Mouse (Mus musculus): ENCODE results near the gene Ptgdr2. TPM values are rescaled to one million over a fixed set of nuclear protein-coding genes. Genes with fewer than 3 reads are reported as not detected.

Gene Ptgdr2
- polyA plus RNA-seq (2012; rRNA removed), result 0.05 and 0.08 TPM in 2 replicates

GRCm38 (mm10) chr19:10937110-10937563 is at the start of gene Ptgdr2:
Gene Ptgdr2, plus strand, starts transcription at chr19:10937160.

GRCm38 (mm10) chr19:10895016-10895528 is 41.9 kb upstream of the Ptgdr2 start, which contains the start of gene Prpf19:
Gene Prpf19, plus strand, starts transcription at chr19:10895231.

DNA sequence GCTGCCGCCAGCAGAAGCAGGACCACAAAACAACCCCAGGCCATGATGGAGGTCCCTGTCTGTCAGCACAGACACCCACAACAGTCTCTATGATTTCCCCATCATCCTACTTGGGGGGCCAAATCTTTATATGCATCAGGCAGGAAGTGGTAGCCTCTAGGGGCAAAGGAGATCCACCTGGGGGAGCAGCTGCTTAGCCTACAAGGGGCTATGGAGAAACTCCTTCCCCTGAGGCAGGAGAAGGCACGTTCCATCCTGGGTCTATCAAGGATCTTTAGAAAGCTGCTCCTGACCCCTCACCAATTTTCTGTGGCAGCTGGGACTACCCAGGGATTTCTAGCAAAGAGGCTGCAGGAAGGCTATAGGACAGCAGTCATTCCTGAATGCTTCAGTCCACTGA is 16.4 kb upstream of the Ptgdr2 start, which contains the start of gene Zp1:
Gene Zp1 (minus strand): TSS at position 101 of the 400 bp plus-strand sequence.

DNA sequence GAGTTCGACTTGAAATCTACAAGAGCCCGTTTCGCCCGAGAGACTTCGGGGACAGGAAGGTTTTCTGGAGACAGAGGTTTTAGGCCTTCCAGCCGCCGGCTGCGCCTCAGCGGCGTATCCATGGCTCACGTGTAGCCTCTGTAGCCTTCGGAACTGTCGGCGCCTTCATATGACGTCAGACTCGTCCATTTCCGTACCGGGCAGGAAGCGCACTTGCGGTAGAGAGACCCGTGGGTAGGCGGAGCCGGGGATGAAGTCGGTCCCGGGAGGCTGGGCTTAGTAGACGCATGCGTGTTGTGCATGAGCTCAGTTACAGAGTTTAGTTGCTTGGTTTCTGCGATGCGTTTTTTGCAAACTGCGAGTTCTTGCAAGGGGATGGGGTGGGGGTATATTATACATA is 12.2 kb downstream of the Ptgdr2 start, which contains the start of gene Ccdc86:
Gene Ccdc86 (minus strand): TSS at position 155 of the 400 bp plus-strand sequence.

DNA sequence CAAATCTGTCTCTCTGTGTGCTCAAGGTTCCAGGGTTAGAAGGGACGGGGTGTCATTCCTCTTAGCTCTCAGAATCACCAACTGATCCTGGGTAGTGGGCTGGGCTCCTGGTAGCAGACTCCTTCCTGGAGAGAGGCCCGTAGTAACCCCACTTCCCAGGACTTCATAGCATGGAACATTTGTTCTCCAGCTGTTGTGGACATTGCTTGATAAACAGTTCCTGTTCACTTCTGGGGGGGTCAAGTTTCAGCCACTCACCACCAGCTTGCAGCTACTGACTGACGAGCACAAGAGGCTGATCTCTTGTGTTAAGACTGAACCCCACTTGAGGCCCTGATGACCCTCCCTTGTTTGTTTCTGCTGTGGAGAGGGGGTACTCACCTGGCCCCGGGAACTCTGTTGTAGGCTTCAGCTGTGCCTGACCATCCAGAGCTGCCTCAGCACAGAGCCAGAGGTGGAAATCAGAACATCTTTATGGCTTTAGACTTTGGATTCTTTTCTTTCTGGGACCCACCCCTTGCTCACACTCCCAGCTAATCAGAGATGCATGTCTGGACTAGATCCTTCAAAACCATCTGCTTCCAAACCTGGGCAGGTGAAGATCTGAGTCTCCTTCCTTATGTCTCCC is 37.4 kb downstream of the Ptgdr2 start, which contains the start of gene Ms4a10:
Gene Ms4a10 (minus strand): TSS at position 433 of the 628 bp plus-strand sequence.

Other genes starting within 250 kb of the Ptgdr2 start
- 5.9 and 7.1 TPM in 2 replicates for gene Vps37c, start 248.4 kb upstream of the Ptgdr2 start, polyA plus RNA-seq (2012; rRNA removed)
- gene Cd5, start 198.2 kb upstream of the Ptgdr2 start, polyA plus RNA-seq (2012; rRNA removed), result 0.08 and 0.10 TPM in 2 replicates
- gene Cd6, start 107.1 kb upstream of the Ptgdr2 start, polyA plus RNA-seq (2012; rRNA removed), result 0.04 TPM in 1 of 2 replicates, not detected in the other
- gene Slc15a3, start 97.4 kb upstream of the Ptgdr2 start, polyA plus RNA-seq (2012; rRNA removed), result 8.7 and 8.9 TPM in 2 replicates
- gene Tmem132a, start 67.2 kb upstream of the Ptgdr2 start, polyA plus RNA-seq (2012; rRNA removed), result 2.2 and 2.5 TPM in 2 replicates
- 10.9 and 11.7 TPM in 2 replicates for gene Tmem109, start 55.2 kb upstream of the Ptgdr2 start, polyA plus RNA-seq (2012; rRNA removed)
- gene Prpf19, start 41.9 kb upstream of the Ptgdr2 start, polyA plus RNA-seq (2012; rRNA removed), result 77.0 and 84.9 TPM in 2 replicates
- gene Zp1, start 16.5 kb upstream of the Ptgdr2 start, polyA plus RNA-seq (2012; rRNA removed), result not detected in 2 replicates
- gene Ccdc86, start 12.1 kb downstream of the Ptgdr2 start, polyA plus RNA-seq (2012; rRNA removed), result 2.6 and 2.8 TPM in 2 replicates
- 0.28 TPM in 1 of 2 replicates, not detected in the other for gene Ms4a10, start 37.5 kb downstream of the Ptgdr2 start, polyA plus RNA-seq (2012; rRNA removed)
- not detected in 2 replicates for gene Ms4a15, start 56.1 kb downstream of the Ptgdr2 start, polyA plus RNA-seq (2012; rRNA removed)
- not detected in 2 replicates for gene Ms4a18, start 80.9 kb downstream of the Ptgdr2 start, polyA plus RNA-seq (2012; rRNA removed)
- gene Ms4a8a, start 143.9 kb downstream of the Ptgdr2 start, polyA plus RNA-seq (2012; rRNA removed), result 0.31 and 0.34 TPM in 2 replicates
- not detected in 2 replicates for gene 1700017D01Rik, start 193.7 kb downstream of the Ptgdr2 start, polyA plus RNA-seq (2012; rRNA removed)
- not detected in 2 replicates for gene 1700025F22Rik, start 228.2 kb downstream of the Ptgdr2 start, polyA plus RNA-seq (2012; rRNA removed)

Measured in liver, embryonic 18 days (tissue).